Mouse (Mus musculus): ENCODE data around the gene Fxyd2.
A peak's percentile ranks its signal among the peaks of the same experiment; 100 is the strongest.

The Fxyd2 gene

GRCm38 (mm10) chr9:45399434-45399833 is at the start of gene Fxyd2:
Gene Fxyd2, plus strand, starts transcription at chr9:45399669.
- no peak for DNase-seq

GRCm38 (mm10) chr9:45349851-45350250 is 49.6 kb upstream of the Fxyd2 start:
- DNase-seq: no peak

- DNase-seq: no peak
Observed at GRCm38 (mm10) chr9:45355192-45355591, 44.3 kb upstream of the Fxyd2 start.

- DNase-seq: no peak
Observed at GRCm38 (mm10) chr9:45358356-45358755, 41.1 kb upstream of the Fxyd2 start.

GRCm38 (mm10) chr9:45362051-45362461 is 37.4 kb upstream of the Fxyd2 start:
- DNase-seq: no peak

GRCm38 (mm10) chr9:45363639-45364214 is 35.7 kb upstream of the Fxyd2 start:
- no peak for DNase-seq

GRCm38 (mm10) chr9:45367716-45368115 is 31.8 kb upstream of the Fxyd2 start:
- DNase-seq: no peak

- DNase-seq: no peak
Observed at GRCm38 (mm10) chr9:45368341-45368901, 31.0 kb upstream of the Fxyd2 start.

- peak; percentile 25 to 31 for DNase-seq
Observed at GRCm38 (mm10) chr9:45370117-45370561, 29.3 kb upstream of the Fxyd2 start, which contains the start of gene Fxyd6. Gene Fxyd6, plus strand, starts transcription at chr9:45370185.

- DNase-seq: no peak
Observed at GRCm38 (mm10) chr9:45370616-45371336, 28.7 kb upstream of the Fxyd2 start.

- no peak for DNase-seq
Observed at GRCm38 (mm10) chr9:45371337-45371707, 28.1 kb upstream of the Fxyd2 start.

GRCm38 (mm10) chr9:45373896-45374295 is 25.6 kb upstream of the Fxyd2 start:
- DNase-seq: no peak

GRCm38 (mm10) chr9:45374988-45375502 is 24.4 kb upstream of the Fxyd2 start:
- no peak for DNase-seq

GRCm38 (mm10) chr9:45376427-45376826 is 23.0 kb upstream of the Fxyd2 start:
- DNase-seq: no peak

GRCm38 (mm10) chr9:45376883-45377282 is 22.6 kb upstream of the Fxyd2 start:
- no peak for DNase-seq

- DNase-seq: no peak
Observed at GRCm38 (mm10) chr9:45380411-45381251, 18.8 kb upstream of the Fxyd2 start.

- no peak for DNase-seq
Observed at GRCm38 (mm10) chr9:45382336-45382735, 17.1 kb upstream of the Fxyd2 start.

GRCm38 (mm10) chr9:45382834-45383233 is 16.6 kb upstream of the Fxyd2 start:
- DNase-seq: no peak

GRCm38 (mm10) chr9:45383883-45384282 is 15.6 kb upstream of the Fxyd2 start:
- DNase-seq: no peak

- no peak for DNase-seq
Observed at GRCm38 (mm10) chr9:45386698-45387097, 12.8 kb upstream of the Fxyd2 start.

GRCm38 (mm10) chr9:45388385-45388994 is 11.0 kb upstream of the Fxyd2 start:
- DNase-seq: peak; percentile 70 to 71

GRCm38 (mm10) chr9:45389596-45389995 is 9.9 kb upstream of the Fxyd2 start:
- no peak for DNase-seq

- no peak for DNase-seq
Observed at GRCm38 (mm10) chr9:45391299-45391698, 8.2 kb upstream of the Fxyd2 start.
